Mouse (Mus musculus): ENCODE data around the gene Wdr59. TPM values are rescaled to one million over a fixed set of nuclear protein-coding genes. Genes with fewer than 3 reads are reported as not detected.

Wdr59 gene
- total RNA-seq, 2 experiments from 2014 or later = 6.3 to 7.4 TPM

DNA sequence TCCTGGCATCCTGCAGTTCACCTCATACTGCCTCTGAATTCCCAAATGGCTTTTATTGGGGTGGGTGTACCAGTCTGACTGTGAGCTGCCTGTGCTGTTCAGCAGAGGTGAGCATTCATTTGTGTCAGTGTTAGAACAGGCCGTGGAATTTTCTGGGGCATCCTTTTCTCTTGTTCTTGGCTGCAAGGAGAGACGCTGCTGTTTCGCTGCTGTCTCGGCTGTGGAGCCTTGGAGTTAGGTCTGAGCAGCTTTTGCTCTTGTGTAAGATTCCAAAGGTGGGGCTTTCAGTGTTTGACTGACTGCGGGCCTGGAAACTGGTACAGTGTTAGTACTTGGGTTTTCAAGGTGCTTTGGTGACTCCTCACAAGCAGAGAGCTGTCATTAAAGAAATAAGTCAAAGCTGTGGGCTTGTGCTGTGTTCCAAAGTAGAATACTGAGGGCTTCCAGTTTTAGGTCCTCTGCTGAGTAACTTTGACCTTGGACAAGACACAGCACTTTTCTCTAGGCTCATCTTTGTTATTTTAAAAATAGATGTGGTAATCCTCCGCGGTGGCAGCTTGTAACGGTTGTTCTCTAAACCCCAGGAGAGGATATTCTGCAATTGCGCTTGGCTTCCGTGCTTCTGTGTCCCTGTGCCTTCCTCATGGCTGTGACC, 17.7 kb upstream of the Wdr59 start:
- DNase-seq (ENCODE audit: low spot score) = no peak
- intact Hi-C loops (cut with DNase I) = loop anchor here (2.0 to 5.0 kb wide), 3 partner anchors 15 to 197 kb away; no protein-coding TSS in a partner anchor

DNA sequence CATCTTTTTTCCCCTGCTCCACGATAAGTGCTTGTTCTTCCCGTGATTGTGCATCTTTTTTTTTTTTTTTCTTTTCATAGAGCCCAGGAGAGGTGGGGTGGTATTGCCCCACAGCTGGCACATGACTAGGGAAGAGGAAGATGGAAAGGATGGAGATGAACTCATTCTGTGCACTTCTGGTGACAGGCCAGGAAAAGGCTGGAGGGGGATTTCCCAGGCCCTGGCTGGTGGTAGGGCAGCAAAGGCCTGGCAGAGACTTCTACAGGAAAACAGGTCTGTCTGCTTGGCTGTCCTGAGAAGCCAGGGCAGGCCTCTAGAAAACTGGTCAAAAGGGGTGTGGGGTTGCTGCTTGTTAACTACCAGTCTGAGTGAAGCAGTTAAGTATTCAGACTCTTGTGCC, 16.3 kb upstream of the Wdr59 start:
- DNase-seq (ENCODE audit: low spot score) = no peak
- intact Hi-C loops (cut with DNase I) = loop anchor here (2.0 to 5.0 kb wide), 3 partner anchors 17 to 196 kb away; no protein-coding TSS in a partner anchor

DNA sequence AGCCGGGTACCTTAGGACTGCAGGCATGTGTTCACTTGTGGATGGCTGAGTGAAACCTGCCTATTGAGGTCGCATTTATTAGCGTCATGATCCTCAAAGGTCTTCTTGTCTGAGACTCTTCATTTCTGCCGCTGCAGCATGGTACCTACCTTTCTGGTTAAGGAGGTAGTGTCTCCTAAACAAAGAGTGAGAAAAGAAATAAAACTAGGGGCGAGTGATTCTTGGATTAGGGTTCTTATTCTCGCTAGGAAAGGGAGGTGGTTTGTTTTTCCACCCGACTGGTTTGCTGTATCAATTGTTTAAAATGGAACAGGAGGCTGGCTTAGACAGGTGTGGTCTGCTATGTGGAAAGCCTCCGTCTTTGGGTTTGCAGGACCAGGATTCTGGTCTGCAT, 15.9 kb upstream of the Wdr59 start:
- no peak for DNase-seq (ENCODE audit: low spot score)
- intact Hi-C loops (cut with DNase I) = loop anchor here (2.0 to 5.0 kb wide), 4 partner anchors 17 to 195 kb away; no protein-coding TSS in a partner anchor

DNA sequence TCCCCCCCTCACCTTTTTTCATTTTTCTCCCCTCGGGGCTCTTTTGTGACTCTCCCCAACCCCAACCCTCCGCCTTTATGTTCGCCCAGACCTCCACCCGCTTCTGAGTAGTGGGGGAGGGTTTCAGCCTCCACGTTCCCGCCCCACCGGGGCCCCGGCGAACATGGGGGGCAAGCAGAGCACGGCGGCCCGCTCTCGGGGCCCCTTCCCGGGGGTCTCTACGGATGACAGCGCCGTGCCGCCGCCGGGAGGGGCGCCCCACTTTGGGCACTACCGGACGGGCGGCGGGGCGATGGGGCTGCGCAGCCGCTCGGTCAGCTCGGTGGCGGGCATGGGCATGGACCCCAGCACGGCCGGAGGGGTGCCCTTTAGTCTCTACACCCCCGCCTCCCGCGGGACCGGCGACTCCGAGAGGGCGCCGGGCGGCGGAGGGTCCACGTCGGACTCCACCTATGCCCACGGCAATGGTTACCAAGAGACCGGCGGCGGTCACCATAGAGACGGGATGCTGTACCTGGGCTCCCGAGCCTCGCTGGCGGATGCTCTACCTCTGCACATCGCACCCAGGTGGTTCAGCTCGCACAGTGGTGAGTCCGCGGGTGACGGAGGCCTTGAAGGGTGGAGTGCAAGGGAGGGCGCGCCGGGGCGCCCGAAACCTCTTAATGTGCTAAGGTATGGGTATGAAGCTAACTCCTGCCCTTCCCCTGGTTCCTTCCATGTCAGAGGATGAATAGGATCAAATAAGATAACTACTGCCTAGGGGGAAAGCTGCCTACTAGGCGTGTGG, 15.3 kb upstream of the Wdr59 start:
- no peak for DNase-seq (ENCODE audit: low spot score)
- intact Hi-C loops (cut with DNase I) = loop anchor here (1.0 to 5.0 kb wide), 4 partner anchors 45 to 195 kb away; no protein-coding TSS in a partner anchor

DNA sequence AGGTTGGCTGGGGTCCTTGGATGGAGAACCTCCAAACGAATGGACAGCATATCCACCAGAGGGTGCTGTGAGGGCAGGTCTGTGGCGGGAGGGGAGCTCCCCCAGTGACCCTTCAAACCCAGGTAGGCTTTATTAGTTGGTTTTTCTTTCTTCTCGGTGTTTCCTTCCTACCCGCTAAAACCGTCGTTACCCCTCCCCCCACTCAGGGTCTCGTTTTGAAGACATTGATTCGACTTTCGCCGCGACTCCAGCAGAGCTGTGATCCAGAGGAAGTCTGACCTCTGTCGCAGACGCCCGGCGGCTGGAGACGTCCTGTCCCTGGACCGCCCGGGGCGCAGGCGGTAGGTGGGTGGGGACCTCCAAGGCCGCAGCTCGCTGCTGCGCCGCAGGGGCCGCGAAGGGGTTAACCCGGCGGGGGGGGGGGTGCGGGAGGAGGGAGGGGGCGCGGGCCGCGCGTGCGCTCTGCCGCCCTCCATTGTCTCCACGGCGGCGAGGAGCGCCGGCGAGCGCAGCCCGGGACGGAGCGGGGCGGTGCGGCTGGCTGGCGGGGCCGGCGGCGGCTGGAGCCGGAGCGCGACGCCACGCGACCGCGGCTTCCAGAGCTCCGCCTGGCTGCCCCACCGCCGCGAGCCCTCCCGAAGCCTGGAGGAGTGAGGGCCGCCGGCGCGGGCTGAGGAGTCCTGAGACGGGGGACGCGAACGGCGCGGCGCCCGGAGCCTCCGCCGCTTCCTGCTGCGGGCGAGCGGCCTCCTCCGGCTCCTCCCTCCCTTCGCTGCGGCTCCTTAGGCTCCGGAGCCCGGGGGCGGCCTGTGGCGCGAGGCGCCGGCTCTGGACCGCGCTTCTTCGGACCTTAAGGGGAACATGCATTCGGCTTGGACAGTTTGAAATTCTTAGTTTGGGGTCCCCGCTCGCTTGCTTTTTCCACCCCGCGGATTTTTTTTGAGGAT, 14.4 kb upstream of the Wdr59 start, which contains the start of gene Znrf1:
Znrf1 (plus strand) TSS at position 67 of the 947 bp plus-strand sequence.
- DNase-seq (ENCODE audit: low spot score) = peak; percentile 64
- intact Hi-C loops (cut with DNase I) = loop anchor here (1.0 to 5.0 kb wide), 4 partner anchors 44 to 194 kb away; no protein-coding TSS in a partner anchor

DNA sequence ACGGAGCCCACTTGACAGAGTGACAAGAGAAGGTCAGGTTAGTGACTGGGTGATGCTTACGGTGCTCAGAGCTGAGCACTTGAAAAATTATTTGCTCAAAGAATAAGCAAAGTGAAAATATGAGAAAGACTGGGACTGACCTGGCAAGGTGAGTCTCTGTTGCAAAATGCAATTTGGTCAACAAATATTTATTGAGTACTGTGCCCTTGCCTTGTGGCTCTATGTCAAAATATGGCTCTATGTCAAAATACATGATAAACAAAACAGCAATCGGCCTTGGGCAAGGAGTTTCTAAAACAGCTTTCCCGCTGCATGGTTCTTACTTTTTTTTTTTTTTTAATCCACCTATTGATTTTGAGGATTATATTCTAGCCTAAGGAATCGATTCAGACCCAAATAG, 13.6 kb upstream of the Wdr59 start:
- intact Hi-C loops (cut with DNase I) = loop anchor here (5.0 kb wide), 2 partner anchors 43 to 193 kb away; no protein-coding TSS in a partner anchor
- no peak for DNase-seq (ENCODE audit: low spot score)

DNA sequence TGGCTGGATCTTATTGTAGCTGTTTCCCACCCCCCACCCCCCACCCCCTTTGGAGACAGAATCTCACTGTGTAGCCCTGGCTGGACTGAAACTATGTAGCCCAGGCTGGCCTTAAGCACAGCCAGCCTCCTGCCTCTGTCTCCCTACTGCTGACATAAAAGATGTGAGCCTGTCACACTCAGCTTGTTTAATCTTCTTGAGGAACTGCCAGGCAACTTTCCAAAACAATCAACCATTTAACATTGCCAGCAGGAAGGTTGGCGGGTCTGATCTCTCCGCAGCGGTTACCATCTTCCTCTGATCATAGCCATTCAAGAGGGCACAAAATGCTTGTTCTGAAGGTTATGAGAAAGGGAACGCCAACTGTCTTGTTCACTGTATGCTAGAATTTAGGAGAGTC, 11.6 kb upstream of the Wdr59 start:
- no peak for DNase-seq (ENCODE audit: low spot score)
- intact Hi-C loops (cut with DNase I) = no loop called here

DNA sequence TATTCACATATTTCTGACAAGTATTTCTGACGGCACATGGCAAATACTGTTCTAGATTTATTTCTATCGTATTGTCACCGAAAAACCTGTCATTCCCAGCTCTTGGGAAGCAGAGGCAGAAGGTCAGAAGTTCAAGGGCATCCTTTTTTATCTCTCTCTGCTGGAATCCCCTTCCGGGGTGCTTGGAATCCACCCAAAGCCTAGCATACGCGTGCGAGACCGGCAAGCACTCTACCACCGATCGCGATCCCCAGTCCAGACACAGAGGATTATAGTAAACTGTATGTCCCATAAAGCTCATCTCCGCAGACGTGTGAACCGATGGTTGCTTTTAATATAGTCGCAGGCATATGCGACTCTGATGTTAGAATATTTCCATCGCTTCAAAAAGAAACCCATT, 9.7 kb upstream of the Wdr59 start:
- DNase-seq (ENCODE audit: low spot score) = no peak
- intact Hi-C loops (cut with DNase I) = no loop called here

DNA sequence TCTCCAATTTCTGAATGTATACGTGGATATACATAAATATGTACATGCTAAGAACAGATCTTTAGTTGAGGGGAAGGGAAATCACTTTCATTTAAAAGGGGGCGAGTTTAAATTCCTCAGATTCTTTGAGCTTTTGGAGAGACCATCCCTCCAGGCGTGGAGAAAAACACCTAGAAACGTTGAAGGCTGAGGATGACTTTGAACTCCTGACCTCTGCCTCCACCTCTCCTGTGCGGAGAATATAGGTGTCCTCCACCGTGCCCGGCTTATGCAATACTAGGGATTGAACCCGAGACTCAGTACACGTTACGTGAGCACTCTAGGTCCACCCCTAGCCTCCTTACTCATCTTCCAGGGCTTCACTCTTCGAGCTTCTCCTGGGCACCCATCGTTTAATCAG, 9.3 kb upstream of the Wdr59 start:
- DNase-seq (ENCODE audit: low spot score) = no peak
- intact Hi-C loops (cut with DNase I) = no loop called here

DNA sequence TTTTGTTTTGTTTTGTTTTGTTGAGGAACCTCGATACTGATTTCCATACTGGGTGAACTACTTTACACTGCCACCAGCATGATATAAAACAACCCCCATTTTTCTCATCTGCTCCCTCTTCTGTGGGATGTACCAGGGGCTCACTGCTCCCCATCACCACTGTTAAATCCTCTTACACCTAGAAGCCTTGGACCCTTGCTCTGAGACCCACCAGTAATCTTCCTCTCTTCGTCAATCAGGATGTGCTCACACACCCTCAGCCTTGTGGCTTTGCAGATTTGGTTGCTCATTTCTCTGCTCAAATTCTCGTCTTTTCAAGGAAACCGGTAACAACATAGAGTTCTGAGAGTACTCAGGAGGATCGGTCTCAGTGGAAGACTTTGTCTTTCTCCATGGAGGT, 6.2 kb upstream of the Wdr59 start:
- no peak for DNase-seq (ENCODE audit: low spot score)
- intact Hi-C loops (cut with DNase I) = no loop called here

DNA sequence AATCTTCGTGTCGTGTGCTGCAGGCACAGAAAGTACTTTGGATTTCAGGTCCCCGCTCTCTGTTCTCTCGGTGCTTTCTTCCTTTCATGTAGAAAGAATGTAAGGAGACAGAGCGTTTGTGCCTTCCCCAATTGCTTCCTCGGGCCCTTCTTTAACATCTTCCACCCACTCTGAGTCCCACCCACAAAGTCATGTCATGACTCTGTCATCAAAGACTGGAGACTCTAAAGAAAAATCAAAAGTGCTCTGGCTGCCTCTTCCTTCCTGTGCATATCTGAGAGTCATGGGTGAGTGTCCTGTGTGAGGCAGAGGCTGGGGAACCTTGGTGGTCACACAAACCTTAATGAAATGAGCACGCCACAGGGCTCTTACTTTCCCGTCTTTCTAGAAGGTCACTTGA, 5.3 kb upstream of the Wdr59 start:
- intact Hi-C loops (cut with DNase I) = no loop called here
- no peak for DNase-seq (ENCODE audit: low spot score)

DNA sequence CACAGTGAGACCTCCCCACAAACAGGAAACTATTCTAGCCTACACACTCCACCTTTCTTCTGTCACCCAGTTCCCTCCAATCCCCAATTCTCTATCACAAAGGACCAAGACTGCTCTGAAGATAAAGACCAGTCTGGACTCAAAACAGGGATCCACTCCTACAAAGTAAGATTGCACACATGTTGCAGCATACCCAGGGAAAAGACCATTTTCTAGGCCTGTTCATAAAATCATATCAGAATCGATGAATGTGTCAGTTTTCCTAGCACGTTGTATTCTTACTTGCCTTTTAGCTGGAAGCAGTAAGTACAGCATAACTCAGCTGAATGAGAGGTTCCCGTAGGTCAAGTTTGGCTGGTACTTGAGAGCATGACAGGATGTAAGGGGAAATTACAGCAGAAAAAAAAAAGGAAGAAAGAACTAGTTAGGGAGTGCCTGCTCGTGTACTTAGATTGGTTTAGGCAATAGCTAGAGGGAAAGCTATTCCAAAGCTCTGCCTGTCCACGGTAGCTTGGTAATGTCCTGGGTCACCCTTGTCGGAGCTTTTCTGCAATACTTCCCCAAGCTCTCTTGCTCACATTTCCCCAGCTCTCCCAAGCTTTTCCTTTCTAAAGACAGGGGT, 4.6 kb upstream of the Wdr59 start:
- intact Hi-C loops (cut with DNase I) = no loop called here
- no peak for DNase-seq (ENCODE audit: low spot score)

DNA sequence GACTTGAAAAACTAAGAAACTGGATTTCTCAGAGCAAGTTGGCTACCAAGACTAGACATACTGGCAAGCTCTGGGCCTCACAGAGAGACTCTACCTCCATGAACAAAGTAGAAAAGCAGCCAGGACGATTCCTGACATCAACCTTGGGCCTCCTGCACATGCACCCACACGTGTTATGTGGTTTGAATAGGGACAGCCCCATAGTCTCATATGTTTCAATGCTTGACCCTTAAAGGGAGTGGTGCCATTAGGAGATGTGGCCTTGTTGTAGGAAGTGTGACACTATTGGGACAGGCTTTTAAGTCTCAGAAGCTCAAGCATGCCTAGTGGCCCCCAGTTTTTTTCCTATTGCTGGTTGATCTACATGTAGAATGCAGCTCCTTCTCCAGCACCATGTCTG, 4.4 kb downstream of the Wdr59 start:
- no peak for DNase-seq (ENCODE audit: low spot score)
- intact Hi-C loops (cut with DNase I) = no loop called here

DNA sequence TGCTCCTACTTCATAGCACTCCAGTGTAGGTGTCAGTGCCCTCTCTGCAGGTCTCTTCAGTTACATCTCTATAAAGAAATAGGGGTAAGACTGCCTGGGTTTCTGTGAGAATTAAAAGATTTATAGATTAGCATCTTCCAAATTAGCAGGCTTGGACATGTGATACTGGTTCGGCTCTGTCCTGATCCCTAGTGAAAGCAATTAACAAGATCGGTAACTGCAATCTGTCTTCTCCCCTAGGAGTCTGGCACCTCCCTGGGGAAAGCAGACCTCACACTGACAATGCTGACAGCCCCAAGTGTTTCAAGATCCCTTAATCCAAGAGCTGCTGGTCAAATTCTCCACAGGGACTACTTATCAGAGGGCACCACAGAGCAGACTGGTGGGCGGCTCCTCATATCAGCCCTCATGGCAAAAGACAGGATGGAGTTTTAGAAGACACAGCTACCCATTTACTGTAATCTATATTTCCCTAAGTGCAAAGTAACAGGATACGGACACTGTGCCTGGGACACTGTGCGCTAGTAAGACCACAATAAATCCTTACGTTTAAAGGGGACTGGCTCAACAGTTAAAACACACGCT, 5.3 kb downstream of the Wdr59 start:
- no peak for DNase-seq (ENCODE audit: low spot score)
- intact Hi-C loops (cut with DNase I) = no loop called here

DNA sequence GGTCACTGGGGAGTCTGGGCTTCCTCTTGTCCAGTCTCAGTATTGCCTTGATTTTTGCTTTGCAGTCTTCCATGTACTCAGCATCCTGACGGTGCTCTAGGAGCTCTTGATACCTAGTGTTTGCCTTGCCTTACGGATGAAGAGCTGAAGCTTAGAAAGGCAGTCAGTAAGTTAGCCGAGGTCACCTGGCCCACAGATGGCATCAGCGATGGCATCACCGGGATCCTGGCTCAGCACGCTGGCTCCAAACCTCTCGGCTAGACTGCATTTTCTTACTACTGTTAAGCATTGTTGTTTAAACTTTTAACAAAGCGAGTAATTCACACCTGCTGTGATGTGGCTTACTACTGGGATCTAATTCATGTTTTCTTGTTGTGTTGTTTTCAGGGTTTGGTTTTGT, 8.4 kb downstream of the Wdr59 start:
- intact Hi-C loops (cut with DNase I) = no loop called here
- no peak for DNase-seq (ENCODE audit: low spot score)

DNA sequence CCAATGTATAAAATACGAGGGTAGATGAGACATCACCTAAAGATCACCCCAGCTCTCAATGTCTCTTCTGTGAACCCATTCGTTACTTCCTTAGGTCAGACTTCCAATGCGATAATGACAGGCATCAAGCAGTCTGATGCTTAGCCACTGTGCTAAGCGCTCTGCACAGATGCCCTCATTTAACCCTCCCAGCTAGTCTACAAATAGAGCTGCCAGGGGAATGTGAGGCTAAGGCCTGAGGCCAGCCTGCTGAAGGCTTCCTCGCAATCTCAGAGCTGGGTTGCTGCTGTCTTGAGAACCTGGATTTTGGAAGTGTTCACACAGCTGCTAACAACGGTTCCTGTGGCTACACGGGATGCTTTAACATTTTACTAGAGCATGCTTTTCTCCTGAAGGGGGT, 9.0 kb downstream of the Wdr59 start:
- no peak for DNase-seq (ENCODE audit: low spot score)
- intact Hi-C loops (cut with DNase I) = no loop called here

DNA sequence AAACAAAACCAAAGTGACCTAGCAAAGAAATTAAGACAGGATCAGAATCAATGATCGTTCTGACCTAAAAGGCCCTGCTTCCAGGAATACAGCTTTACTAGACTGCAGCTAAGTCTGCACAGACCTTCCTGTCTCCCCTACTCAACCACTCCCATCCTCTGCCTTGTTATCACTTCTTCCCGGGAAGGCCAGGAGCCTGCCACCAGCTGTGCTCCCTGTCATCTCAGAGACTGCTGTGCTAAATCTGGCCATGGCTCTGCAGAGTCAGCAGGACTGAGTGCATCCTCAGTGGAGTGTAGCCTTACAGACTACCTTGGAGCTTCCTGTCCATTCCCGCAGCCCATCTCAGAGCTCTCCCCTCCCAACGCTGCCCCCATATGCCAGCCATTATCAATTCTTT, 11.5 kb downstream of the Wdr59 start:
- intact Hi-C loops (cut with DNase I) = no loop called here
- no peak for DNase-seq (ENCODE audit: low spot score)

DNA sequence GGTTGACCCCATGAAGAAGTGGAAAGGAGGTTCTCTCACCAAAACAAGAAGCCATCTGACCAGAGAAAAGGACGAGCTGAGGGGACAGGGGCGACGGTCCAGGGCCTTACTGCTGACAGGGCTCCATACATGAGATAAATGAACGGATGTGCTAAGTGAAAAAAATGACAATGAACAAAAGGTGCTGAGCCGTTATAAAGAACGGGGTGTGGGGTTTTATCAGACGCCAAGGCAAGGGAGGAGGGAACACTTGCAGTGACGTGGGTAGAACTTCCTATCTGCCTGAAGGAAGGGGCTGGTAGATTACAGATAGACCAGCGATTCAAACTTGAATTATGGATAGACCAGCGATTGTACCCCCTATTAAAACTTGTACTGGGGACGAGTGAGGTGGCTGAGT, 12.6 kb downstream of the Wdr59 start:
- no peak for DNase-seq (ENCODE audit: low spot score)
- intact Hi-C loops (cut with DNase I) = no loop called here

DNA sequence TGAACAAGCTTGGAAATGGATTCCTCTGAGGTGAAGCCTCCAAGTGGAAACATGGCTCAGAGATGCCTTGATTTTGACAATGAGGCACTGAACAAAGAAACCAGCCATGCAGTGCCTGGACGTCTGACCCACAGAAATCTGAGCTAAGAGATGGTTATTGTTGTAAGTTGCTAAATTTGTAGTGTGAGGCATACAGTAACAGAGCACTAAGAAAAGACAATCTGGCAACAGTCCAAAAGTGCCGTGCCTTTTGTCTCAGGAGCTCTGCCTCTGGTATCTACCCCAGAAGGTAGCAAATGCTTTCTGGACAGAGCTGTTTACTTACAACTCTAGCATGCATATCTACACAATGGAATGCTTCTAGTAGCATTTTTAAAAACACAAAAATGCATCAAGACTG, 13.3 kb downstream of the Wdr59 start:
- intact Hi-C loops (cut with DNase I) = no loop called here
- no peak for DNase-seq (ENCODE audit: low spot score)
